Mouse (Mus musculus) erythroblast, embryonic 14.5 days (primary cell): ENCODE data around the gene Pheta1.

Experiments
- GATA1 ChIP-seq: IDR thresholded peaks from 2 replicates; pipeline ENCODE4 v1.6.1; 2012; ENCODE audit warnings: low read length, inconsistent platforms, mixed read lengths
- TAL1 ChIP-seq: IDR thresholded peaks from 3 replicates; pipeline ENCODE4 v1.6.1; 2012; ENCODE audit warnings: low read length, inconsistent platforms, mixed read lengths

GRCm38 (mm10) chr5:121848035-121848519 lies 707 bp upstream of the Pheta1 start:
- no peak for TF ChIP-seq TAL1
- no peak for TF ChIP-seq GATA1
